Mouse (Mus musculus) erythroblast, embryonic 14.5 days (primary cell): ENCODE results near the gene Rab11fip3.

Experiments
- GATA1 ChIP-seq: IDR thresholded peaks from 2 replicates; pipeline ENCODE4 v1.6.1; 2012; ENCODE audit warnings: low read length, inconsistent platforms, mixed read lengths
- TAL1 ChIP-seq: IDR thresholded peaks from 3 replicates; pipeline ENCODE4 v1.6.1; 2012; ENCODE audit warnings: low read length, inconsistent platforms, mixed read lengths

- no peak for TF ChIP-seq GATA1
- TF ChIP-seq TAL1: no peak
Observed at GRCm38 (mm10) chr17:25964271-25964670, 105.1 kb downstream of the Rab11fip3 start.
